Mouse (Mus musculus) frontal cortex, postnatal 10 days (tissue): ENCODE results near the gene Man2b1.
"Not testable (repeated sequence)": the region's sequence is repeated elsewhere in the genome, so short reads cannot be mapped to it uniquely, and the experiment has no call there.

Experiments used
- DNase-seq, 2 experiments: peaks; one replicate each; pipeline ENCODE4 v3.0.0; 2022; ENCODE audit warnings: low spot score in 2 of 2, mixed read lengths in 1 of 2

The Man2b1 gene

GRCm38 (mm10) chr8:85122995-85123394 lies 39.9 kb downstream of the Man2b1 start, which contains the start of gene Zfp791:
Gene Zfp791 (minus strand): TSS chr8:85123095.
- DNase-seq, result no peak

- DNase-seq, result no peak
Observed at GRCm38 (mm10) chr8:85123691-85124090, 40.6 kb downstream of the Man2b1 start.

- no peak for DNase-seq
Observed at GRCm38 (mm10) chr8:85132335-85132734, 49.3 kb downstream of the Man2b1 start.

- DNase-seq, result not testable (repeated sequence)
Observed at GRCm38 (mm10) chr8:85135690-85136089, 52.6 kb downstream of the Man2b1 start.

- peak in 1 of 2 experiments; percentile 6 for DNase-seq
Observed at GRCm38 (mm10) chr8:85142516-85142915, 59.4 kb downstream of the Man2b1 start.
